Comparison of ENCODE assay signal across 14 mouse cellular contexts in genomic region chr4:128618963-128619362, GRCm38 (mm10). TPM values are rescaled to one million over a fixed set of nuclear protein-coding genes. Genes with fewer than 3 reads are reported as not detected.
DNase-seq lines count a peak whose midpoint lies in the region; ATAC-seq and TF ChIP-seq lines count a peak whose summit lies in the region.
"Had no signal": no experiment of that assay in that cellular context is flagged by ENCODE, and none has a peak within 500 bp of the region (broad histone marks: within the 10 kb centered on the region; RNA-seq: fewer than 3 reads in every experiment).

No protein-coding gene starts in this region.

- no peaks in the 10 kb centered on the region for H3K36me3 ChIP-seq in kidney, embryonic 15.5 days
- H3K36me3 ChIP-seq in thymus, adult 2 months (ENCODE audit: control insufficient read depth, insufficient read depth, low read length) = no peaks in the 10 kb centered on the region
- H3K36me3 ChIP-seq in limb, embryonic 11.5 days (ENCODE audit: control insufficient read depth, insufficient read depth, low read length) = no peaks in the 10 kb centered on the region
- no peaks in the 10 kb centered on the region for H3K36me3 ChIP-seq in forebrain, embryonic 15.5 days
- H3K36me3 ChIP-seq: heart, embryonic 13.5 days; midbrain, embryonic 12.5 days had no signal

- no peaks in the 10 kb centered on the region for H3K27me3 ChIP-seq in kidney, embryonic 15.5 days
- no peaks in the 10 kb centered on the region for H3K27me3 ChIP-seq in thymus, adult 2 months (ENCODE audit: control insufficient read depth, insufficient read depth, low read length)
- H3K27me3 ChIP-seq in limb, embryonic 11.5 days (ENCODE audit: control insufficient read depth, insufficient read depth, low read length) = no peaks in the 10 kb centered on the region
- H3K27me3 ChIP-seq in forebrain, embryonic 15.5 days = no peaks in the 10 kb centered on the region

- no peak overlapping the region for H3K4me3 ChIP-seq in kidney, embryonic 15.5 days (replicated peaks)
- peak overlapping the region; percentile 60 for H3K4me3 ChIP-seq in thymus, adult 2 months (ENCODE audit: control insufficient read depth, insufficient read depth, low read length)
- H3K4me3 ChIP-seq in limb, embryonic 11.5 days (ENCODE audit: low read depth, low read length) = no peak overlapping the region
- H3K4me3 ChIP-seq in forebrain, embryonic 15.5 days = no peak overlapping the region
- H3K4me3 ChIP-seq: heart, embryonic 13.5 days; midbrain, embryonic 12.5 days had no signal

- no peak for TF ChIP-seq CTCF in thymus, adult 2 months (IDR thresholded peaks at IDR 0.05; ENCODE audit: borderline replicate concordance, control insufficient read depth, extremely low read depth, insufficient read depth, low read length, poor library complexity)

- no peak overlapping the region for H3K4me2 ChIP-seq in kidney, embryonic 15.5 days
- no peak overlapping the region for H3K4me2 ChIP-seq in limb, embryonic 11.5 days (ENCODE audit: low read depth, severe bottlenecking)
- H3K4me2 ChIP-seq in forebrain, embryonic 15.5 days (replicated peaks) = no peak overlapping the region
- H3K4me2 ChIP-seq: midbrain, embryonic 12.5 days had no signal

- peaks cover 37% of the 10 kb centered on the region for H3K4me1 ChIP-seq in kidney, embryonic 15.5 days
- peaks cover 57% of the 10 kb centered on the region for H3K4me1 ChIP-seq in thymus, adult 2 months (replicated peaks; ENCODE audit: control insufficient read depth, insufficient read depth, low read length)
- H3K4me1 ChIP-seq in limb, embryonic 11.5 days (ENCODE audit: control insufficient read depth, insufficient read depth, low read length) = peaks cover 13% of the 10 kb centered on the region
- H3K4me1 ChIP-seq in forebrain, embryonic 15.5 days = no peaks in the 10 kb centered on the region
- H3K4me1 ChIP-seq: midbrain, embryonic 12.5 days had no signal

- no peak for ATAC-seq in kidney, embryonic 15.5 days (replicated peaks; ENCODE audit: low FRiP score)
- no peak for ATAC-seq in limb, embryonic 11.5 days (ENCODE audit: insufficient number of reproducible peaks, low FRiP score, low TSS enrichment, low read depth)
- no peak for ATAC-seq in forebrain, embryonic 15.5 days (replicated peaks)

- H3K9ac ChIP-seq in kidney, embryonic 15.5 days = no peak overlapping the region
- no peak overlapping the region for H3K9ac ChIP-seq in limb, embryonic 11.5 days (ENCODE audit: low read length)
- no peak overlapping the region for H3K9ac ChIP-seq in forebrain, embryonic 15.5 days (replicated peaks)
- H3K9ac ChIP-seq: heart, embryonic 13.5 days; midbrain, embryonic 12.5 days had no signal

- DNase-seq in kidney, adult 18-20 months = no peak
- DNase-seq in thymus, adult 2 months = no peak
- DNase-seq in thymus, postnatal 4 days = no peak
- no peak for DNase-seq in limb, embryonic 11.5 days (ENCODE audit: low spot score)
- DNase-seq in Muller cell, postnatal 12 days (ENCODE audit: inconsistent ontology term) = no peak
- no peak for DNase-seq in urinary bladder, postnatal 14 days (ENCODE audit: low spot score)
- DNase-seq: adrenal gland, postnatal 36 days; cerebellum, adult 11 months; gastrocnemius, postnatal 25 days; right cerebral cortex, postnatal 4 days had no signal

- no peaks in the 10 kb centered on the region for H3K9me3 ChIP-seq in kidney, embryonic 15.5 days (replicated peaks)
- H3K9me3 ChIP-seq in limb, embryonic 11.5 days (ENCODE audit: control insufficient read depth, low read length) = no peaks in the 10 kb centered on the region
- H3K9me3 ChIP-seq in forebrain, embryonic 15.5 days = no peaks in the 10 kb centered on the region
- H3K9me3 ChIP-seq: heart, embryonic 13.5 days; midbrain, embryonic 12.5 days had no signal

- 26% methylated on average over 2 of the region's 2 CpGs for WGBS in kidney, embryonic 15.5 days
- WGBS in thymus, adult 2 months = 6% methylated on average over 2 of the region's 2 CpGs
- WGBS in limb, embryonic 11.5 days = 25% methylated on average over 2 of the region's 2 CpGs
- WGBS in forebrain, embryonic 15.5 days = 51% methylated on average over 2 of the region's 2 CpGs

- H3K27ac ChIP-seq in kidney, embryonic 15.5 days = peak overlapping the region; percentile 83
- peak overlapping the region; percentile 89 for H3K27ac ChIP-seq in thymus, adult 2 months (ENCODE audit: control insufficient read depth, insufficient read depth, low read length)
- peak overlapping the region; percentile 30; the same call in 1 of the 2 replicates for H3K27ac ChIP-seq in limb, embryonic 11.5 days (replicated peaks; ENCODE audit: low read depth, low read length)
- H3K27ac ChIP-seq in forebrain, embryonic 15.5 days (replicated peaks) = no peak overlapping the region
- H3K27ac ChIP-seq: heart, embryonic 13.5 days; midbrain, embryonic 12.5 days had no signal

- no peak for TF ChIP-seq POLR2A in thymus, adult 2 months (IDR thresholded peaks at IDR 0.05; ENCODE audit: control insufficient read depth, extremely low read depth, insufficient read depth, low read length, poor library complexity)

RNA-seq across cellular contexts. Expression of gene Tlr12, which starts 0.5 kb away (rescaled TPM):
- 2.6 and 2.9 TPM in 2 replicates for polyA plus RNA-seq in kidney, embryonic 15.5 days (2015; fragmentation: Nextera tagmentation; extraction: Ambion mirVana)
- 42.8 and 46.6 TPM in 2 replicates for polyA plus RNA-seq in thymus, adult 2 months (2012; rRNA removed)
- polyA plus RNA-seq in limb, embryonic 11.5 days (2014; fragmentation: Nextera tagmentation; extraction: Ambion mirVana) = 0.21 and 0.29 TPM in 2 replicates
- 1.6 and 1.9 TPM in 2 replicates for polyA plus RNA-seq in forebrain, embryonic 15.5 days (2015; fragmentation: Nextera tagmentation; extraction: Ambion mirVana)

RNA-seq across cellular contexts. Expression of gene Zscan20, which starts 9.1 kb away (rescaled TPM):
- polyA plus RNA-seq in kidney, embryonic 15.5 days (2015; fragmentation: Nextera tagmentation; extraction: Ambion mirVana) = 5.7 and 6.0 TPM in 2 replicates
- 7.7 and 9.4 TPM in 2 replicates for polyA plus RNA-seq in thymus, adult 2 months (2012; rRNA removed)
- polyA plus RNA-seq in limb, embryonic 11.5 days (2014; fragmentation: Nextera tagmentation; extraction: Ambion mirVana) = 4.5 and 8.7 TPM in 2 replicates
- 5.4 and 5.5 TPM in 2 replicates for polyA plus RNA-seq in forebrain, embryonic 15.5 days (2015; fragmentation: Nextera tagmentation; extraction: Ambion mirVana)

RNA-seq across cellular contexts. Expression of gene Phc2, which starts 35.5 kb away (rescaled TPM):
- 40.3 and 45.5 TPM in 2 replicates for polyA plus RNA-seq in kidney, embryonic 15.5 days (2015; fragmentation: Nextera tagmentation; extraction: Ambion mirVana)
- polyA plus RNA-seq in thymus, adult 2 months (2012; rRNA removed) = 139 and 149 TPM in 2 replicates
- polyA plus RNA-seq in limb, embryonic 11.5 days (2014; fragmentation: Nextera tagmentation; extraction: Ambion mirVana) = 63.2 and 70.6 TPM in 2 replicates
- polyA plus RNA-seq in forebrain, embryonic 15.5 days (2015; fragmentation: Nextera tagmentation; extraction: Ambion mirVana) = 88.3 and 102 TPM in 2 replicates

Comparison
In these comparisons a context has a peak if more than half of its experiments do, and no peak if none do; other contexts are left out.
1. RNA of gene Tlr12, which starts 0.5 kb away (polyA plus RNA-seq): 42.8 to 46.6 TPM in thymus, adult 2 months; 2.6 to 2.9 TPM in kidney, embryonic 15.5 days, 1.6 to 1.9 TPM in forebrain, embryonic 15.5 days and 0.21 to 0.29 TPM in limb, embryonic 11.5 days; every median in the first group is over 10 times any median in the second.